12 mouse cellular contexts compared by ENCODE assay signal in the genomic region with DNA sequence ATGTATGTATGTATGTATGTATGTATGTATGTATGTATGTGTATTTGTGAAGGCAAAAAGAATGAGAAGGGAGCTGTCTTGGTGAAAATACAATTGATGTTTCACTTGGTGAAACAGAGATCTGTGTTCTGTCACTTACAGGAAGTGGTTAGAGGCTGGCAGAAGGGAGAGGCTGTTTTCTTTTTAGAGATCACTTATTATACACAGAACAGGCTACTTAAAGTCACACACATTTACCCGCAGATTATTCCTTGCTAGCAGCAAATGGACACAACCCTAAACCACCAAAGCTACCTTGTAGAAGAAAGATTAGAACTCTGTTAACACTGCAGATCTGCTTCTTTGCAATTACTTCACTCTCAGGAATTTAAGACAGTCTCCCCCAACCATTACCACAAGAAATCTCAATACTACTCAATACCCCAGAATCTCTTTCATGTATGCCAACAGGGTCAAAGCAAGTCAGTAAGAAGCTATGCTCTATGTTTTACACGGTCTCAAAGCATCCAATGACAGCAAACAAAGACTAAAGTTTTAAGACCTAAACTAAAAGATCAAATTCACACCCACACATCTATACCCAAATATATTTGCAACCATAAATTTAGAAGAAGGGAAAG.
DNase-seq lines count a peak whose midpoint lies in the region; ATAC-seq and TF ChIP-seq lines count a peak whose summit lies in the region.
"Had no signal": no experiment of that assay in that cellular context is flagged by ENCODE, and none has a peak within 500 bp of the region (broad histone marks: within the 10 kb centered on the region; RNA-seq: fewer than 3 reads in every experiment).

No protein-coding gene starts in this region.

- intact Hi-C loops in heart, adult 2 months (cut with DNase I): no loop called here

- H3K27ac ChIP-seq in heart, embryonic 11.5 days (ENCODE audit: low read depth, low read length): peak overlapping the region; percentile 57; the same call in 1 of the 2 replicates
- H3K27ac ChIP-seq in heart, adult 2 months: no peak overlapping the region
- H3K27ac ChIP-seq in macrophage: peak overlapping the region; percentile 60
- H3K27ac ChIP-seq: hindbrain, embryonic 12.5 days; kidney, embryonic 15.5 days; limb, embryonic 15.5 days had no signal

- TF ChIP-seq CTCF in heart, adult 2 months (IDR thresholded peaks at IDR 0.05): no peak

- H3K36me3 ChIP-seq in heart, embryonic 11.5 days (ENCODE audit: control insufficient read depth, insufficient read depth, low read length): no peaks in the 10 kb centered on the region
- peaks cover 6% of the 10 kb centered on the region for H3K36me3 ChIP-seq in heart, adult 2 months (ENCODE audit: control insufficient read depth, insufficient read depth, low read length)
- H3K36me3 ChIP-seq in macrophage (ENCODE audit: inconsistent target): no peaks in the 10 kb centered on the region
- H3K36me3 ChIP-seq: hindbrain, embryonic 12.5 days; kidney, embryonic 15.5 days; limb, embryonic 15.5 days had no signal

- no peak for TF ChIP-seq POLR2A in heart, adult 2 months (IDR thresholded peaks at IDR 0.05; ENCODE audit: insufficient read depth, low read depth, low read length)

- no peak overlapping the region for H3K4me2 ChIP-seq in heart, embryonic 11.5 days
- H3K4me2 ChIP-seq: hindbrain, embryonic 12.5 days; kidney, embryonic 15.5 days; limb, embryonic 15.5 days had no signal

- no peaks in the 10 kb centered on the region for H3K27me3 ChIP-seq in heart, embryonic 11.5 days (ENCODE audit: control insufficient read depth, insufficient read depth, low read length)
- no peaks in the 10 kb centered on the region for H3K27me3 ChIP-seq in heart, adult 2 months (ENCODE audit: control insufficient read depth, insufficient read depth, low read length)
- H3K27me3 ChIP-seq: hindbrain, embryonic 12.5 days; kidney, embryonic 15.5 days; limb, embryonic 15.5 days had no signal

- 0 out of 2 replicates have a peak, but pooled peaks cover 1% of the 10 kb centered on the region for H3K79me2 ChIP-seq in heart, adult 2 months (replicated peaks; ENCODE audit: control insufficient read depth, insufficient read depth, low read length)
- H3K79me2 ChIP-seq in macrophage (ENCODE audit: inconsistent target): peaks cover 90% of the 10 kb centered on the region

- H3K9ac ChIP-seq in heart, embryonic 11.5 days (ENCODE audit: low read depth, low read length): no peak overlapping the region
- H3K9ac ChIP-seq in heart, adult 2 months (ENCODE audit: low read depth, low read length): no peak overlapping the region
- H3K9ac ChIP-seq: hindbrain, embryonic 12.5 days; kidney, embryonic 15.5 days; limb, embryonic 15.5 days had no signal

- ATAC-seq in heart, embryonic 11.5 days (replicated peaks; ENCODE audit: insufficient number of reproducible peaks, low FRiP score, low TSS enrichment): no peak

- no peak for TF ChIP-seq EP300 in heart, adult 2 months (IDR thresholded peaks at IDR 0.05; ENCODE audit: insufficient read depth, low read depth, low read length)

- H3K9me3 ChIP-seq in heart, embryonic 11.5 days (replicated peaks; ENCODE audit: control insufficient read depth, low read length): no peaks in the 10 kb centered on the region
- H3K9me3 ChIP-seq: hindbrain, embryonic 12.5 days; kidney, embryonic 15.5 days; limb, embryonic 15.5 days had no signal

- H3K4me1 ChIP-seq in heart, embryonic 11.5 days (ENCODE audit: control insufficient read depth, insufficient read depth, low read length): peaks cover 14% of the 10 kb centered on the region
- peaks cover 5% of the 10 kb centered on the region for H3K4me1 ChIP-seq in heart, adult 2 months (ENCODE audit: control insufficient read depth, insufficient read depth, low read length)

- DNase-seq in heart, adult 2 months: no peak
- DNase-seq in thymus, postnatal 0 days (ENCODE audit: low spot score): peak; percentile 74
- DNase-seq in thymus, postnatal 4 days: no peak
- DNase-seq in right cerebral cortex, postnatal 4 days: no peak
- no peak for DNase-seq in cerebellum, adult 11-12 months
- no peak for DNase-seq in gastrocnemius, adult 8-10 months (ENCODE audit: low spot score in 2 of 2)
- DNase-seq: retina, postnatal 1 day had no signal

- no peak overlapping the region for H3K4me3 ChIP-seq in heart, embryonic 11.5 days (ENCODE audit: low read depth, low read length)
- H3K4me3 ChIP-seq in heart, adult 2 months: no peak overlapping the region
- H3K4me3 ChIP-seq in macrophage (ENCODE audit: inconsistent target): no peak overlapping the region
- H3K4me3 ChIP-seq: hindbrain, embryonic 12.5 days; kidney, embryonic 15.5 days; limb, embryonic 15.5 days had no signal

- 34% methylated on average over 2 of the region's 2 CpGs for WGBS in heart, embryonic 11.5 days (ENCODE audit: insufficient replicate concordance)
- WGBS in heart, adult 2 months: 40% methylated on average over 2 of the region's 2 CpGs
- 13% methylated on average over 2 of the region's 2 CpGs for WGBS in macrophage (ENCODE audit: missing documents)
